ENCODE assay signal across 11 mouse cellular contexts in genomic region chr17:36161129-36162051, GRCm38 (mm10). TPM values are rescaled to one million over a fixed set of nuclear protein-coding genes. Genes with fewer than 3 reads are reported as not detected.
DNase-seq lines count a peak whose midpoint lies in the region; ATAC-seq and TF ChIP-seq lines count a peak whose summit lies in the region.
"Had no signal": no experiment of that assay in that cellular context is flagged by ENCODE, and none has a peak within 500 bp of the region (broad histone marks: within the 10 kb centered on the region; RNA-seq: fewer than 3 reads in every experiment).

No protein-coding gene starts in this region.

- H3K27me3 ChIP-seq in lung, embryonic 15.5 days = peaks cover 70% of the 10 kb centered on the region
- peaks cover 93% of the 10 kb centered on the region for H3K27me3 ChIP-seq in liver, embryonic 12.5 days (replicated peaks)
- peaks cover 5% of the 10 kb centered on the region for H3K27me3 ChIP-seq in small intestine, adult 2 months (ENCODE audit: control insufficient read depth, insufficient read depth, low read length)

- peak overlapping the region; percentile 67 for H3K27ac ChIP-seq in lung, embryonic 15.5 days
- no peak overlapping the region for H3K27ac ChIP-seq in liver, embryonic 12.5 days
- H3K27ac ChIP-seq in small intestine, adult 2 months (ENCODE audit: insufficient read depth, low read depth, low read length) = peak overlapping the region; percentile 56; the same call in 1 of the 2 replicates

- ATAC-seq in lung, embryonic 15.5 days (ENCODE audit: borderline replicate concordance, extremely low read depth, low FRiP score, low TSS enrichment) = peak; percentile 55; the same call in 1 of the 2 replicates
- ATAC-seq in granulocyte monocyte progenitor cell, adult 5-6 weeks (replicated peaks; ENCODE audit: poor library complexity, severe bottlenecking) = peak; percentile 72
- ATAC-seq in liver, embryonic 12.5 days = no peak

- TF ChIP-seq POLR2A in small intestine, adult 2 months (IDR thresholded peaks at IDR 0.05; ENCODE audit: low read depth, low read length) = no peak

- H3K4me1 ChIP-seq in lung, embryonic 15.5 days = no peaks in the 10 kb centered on the region
- H3K4me1 ChIP-seq in liver, embryonic 12.5 days = no peaks in the 10 kb centered on the region
- peaks cover 13% of the 10 kb centered on the region for H3K4me1 ChIP-seq in small intestine, adult 2 months (ENCODE audit: control insufficient read depth, insufficient read depth, insufficient read length, low read length)

- H3K9me3 ChIP-seq in lung, embryonic 15.5 days = no peaks in the 10 kb centered on the region
- H3K9me3 ChIP-seq in liver, embryonic 12.5 days (replicated peaks) = no peaks in the 10 kb centered on the region

- no peak for TF ChIP-seq CTCF in small intestine, adult 2 months (IDR thresholded peaks at IDR 0.05; ENCODE audit: extremely low read depth, insufficient read length, insufficient replicate concordance, low read depth, low read length)

- peak overlapping the region; percentile 27 for H3K4me3 ChIP-seq in lung, embryonic 15.5 days
- peak overlapping the region; percentile 12 for H3K4me3 ChIP-seq in liver, embryonic 12.5 days
- peak overlapping the region; percentile 63 for H3K4me3 ChIP-seq in small intestine, adult 2 months (ENCODE audit: low read depth, low read length)

- WGBS in lung, embryonic 15.5 days = 3% methylated on average over 54 of the region's 56 CpGs
- WGBS in liver, embryonic 12.5 days (ENCODE audit: insufficient replicate concordance) = 4% methylated on average over 56 of the region's 56 CpGs
- 6% methylated on average over 56 of the region's 56 CpGs for WGBS in small intestine, adult 2 months

- peak overlapping the region; percentile 59 for H3K4me2 ChIP-seq in lung, embryonic 15.5 days
- peak overlapping the region; percentile 44 for H3K4me2 ChIP-seq in liver, embryonic 12.5 days

- no peak for DNase-seq in lung, postnatal 14 days
- no peak for DNase-seq in spleen, postnatal 10 days (ENCODE audit: low spot score in 2 of 2)
- no peak for DNase-seq in adrenal gland, adult 2 months
- no peak for DNase-seq in layer of hippocampus, adult 9-10 months (ENCODE audit: low spot score)
- DNase-seq: adrenal gland, postnatal 10 days; kidney, adult 18-20 months had no signal

- H3K9ac ChIP-seq in lung, embryonic 15.5 days = peak overlapping the region; percentile 36
- H3K9ac ChIP-seq in liver, embryonic 12.5 days = no peak overlapping the region

- H3K36me3 ChIP-seq in lung, embryonic 15.5 days = no peaks in the 10 kb centered on the region
- H3K36me3 ChIP-seq in liver, embryonic 12.5 days = no peaks in the 10 kb centered on the region
- peaks cover 10% of the 10 kb centered on the region for H3K36me3 ChIP-seq in small intestine, adult 2 months (ENCODE audit: control insufficient read depth, insufficient read depth, low read length)

RNA-seq across cellular contexts. Expression of gene Gm8909, which starts 6.9 kb away (rescaled TPM):
- 35.2 and 39.5 TPM in 2 replicates for polyA plus RNA-seq in lung, embryonic 15.5 days (2015; fragmentation: Nextera tagmentation; extraction: Ambion mirVana)
- not detected in 2 replicates for total RNA-seq in granulocyte monocyte progenitor cell, adult 5-6 weeks (2014; fragmentation: Nextera tagmentation)
- total RNA-seq in granulocyte monocyte progenitor cell, adult 5-6 weeks (2017) = not detected in 2 replicates
- not detected in 2 replicates for polyA plus RNA-seq in liver, embryonic 12.5 days (2016; fragmentation: Nextera tagmentation; extraction: Ambion mirVana)
- polyA plus RNA-seq in small intestine, adult 2 months (2012; rRNA removed) = 118 and 149 TPM in 2 replicates
- total RNA-seq in adrenal gland, adult 2 months (2021) = not detected
- polyA plus RNA-seq in adrenal gland, adult 2 months (2012; rRNA removed) = 0.19 TPM in 1 of 2 replicates, not detected in the other

RNA-seq across cellular contexts. Expression of gene H2-T3, which starts 28.7 kb away (rescaled TPM):
- 0.59 and 0.71 TPM in 2 replicates for polyA plus RNA-seq in lung, embryonic 15.5 days (2015; fragmentation: Nextera tagmentation; extraction: Ambion mirVana)
- not detected in 2 replicates for total RNA-seq in granulocyte monocyte progenitor cell, adult 5-6 weeks (2014; fragmentation: Nextera tagmentation)
- total RNA-seq in granulocyte monocyte progenitor cell, adult 5-6 weeks (2017) = not detected in 2 replicates
- not detected in 2 replicates for polyA plus RNA-seq in liver, embryonic 12.5 days (2016; fragmentation: Nextera tagmentation; extraction: Ambion mirVana)
- polyA plus RNA-seq in small intestine, adult 2 months (2012; rRNA removed) = 68.4 and 126 TPM in 2 replicates
- total RNA-seq in adrenal gland, adult 2 months (2021) = not detected
- polyA plus RNA-seq in adrenal gland, adult 2 months (2012; rRNA removed) = not detected in 2 replicates
- total RNA-seq: adrenal gland, postnatal 10 days had no signal
- polyA plus RNA-seq: testis, adult 2 months had no signal

RNA-seq across cellular contexts. Expression of gene Gm7030, which starts 32.2 kb away (rescaled TPM):
- 0.19 TPM in 1 of 2 replicates, not detected in the other for polyA plus RNA-seq in lung, embryonic 15.5 days (2015; fragmentation: Nextera tagmentation; extraction: Ambion mirVana)
- total RNA-seq in granulocyte monocyte progenitor cell, adult 5-6 weeks (2014; fragmentation: Nextera tagmentation) = not detected in 2 replicates
- not detected in 2 replicates for total RNA-seq in granulocyte monocyte progenitor cell, adult 5-6 weeks (2017)
- polyA plus RNA-seq in liver, embryonic 12.5 days (2016; fragmentation: Nextera tagmentation; extraction: Ambion mirVana) = not detected in 2 replicates
- polyA plus RNA-seq in small intestine, adult 2 months (2012; rRNA removed) = 12.5 and 88.2 TPM in 2 replicates
- not detected for total RNA-seq in adrenal gland, adult 2 months (2021)
- polyA plus RNA-seq in adrenal gland, adult 2 months (2012; rRNA removed) = not detected in 2 replicates
- total RNA-seq: adrenal gland, postnatal 10 days had no signal
- polyA plus RNA-seq: testis, adult 2 months had no signal

RNA-seq across cellular contexts. Expression of gene Gm19684, which starts 39.9 kb away (rescaled TPM):
- polyA plus RNA-seq in lung, embryonic 15.5 days (2015; fragmentation: Nextera tagmentation; extraction: Ambion mirVana) = not detected in 2 replicates
- total RNA-seq in granulocyte monocyte progenitor cell, adult 5-6 weeks (2014; fragmentation: Nextera tagmentation) = 0.58 TPM in 1 of 2 replicates, not detected in the other
- not detected in 2 replicates for total RNA-seq in granulocyte monocyte progenitor cell, adult 5-6 weeks (2017)
- not detected in 2 replicates for polyA plus RNA-seq in liver, embryonic 12.5 days (2016; fragmentation: Nextera tagmentation; extraction: Ambion mirVana)
- polyA plus RNA-seq in small intestine, adult 2 months (2012; rRNA removed) = 0.22 and 0.27 TPM in 2 replicates
- under 1 TPM in 1 of 2 experiments, not detected in 1; 0.41 TPM for total RNA-seq in adrenal gland, adult 2 months (2021)
- 0.33 and 0.36 TPM in 2 replicates for polyA plus RNA-seq in adrenal gland, adult 2 months (2012; rRNA removed)
- total RNA-seq: adrenal gland, postnatal 10 days had no signal
- polyA plus RNA-seq: testis, adult 2 months had no signal

Comparison
In these comparisons a context has a peak if more than half of its experiments do, and no peak if none do; other contexts are left out.
1. H3K4me3 ChIP-seq: peak in every context shown above with its lines; median percentile 63 in small intestine, adult 2 months; 27 in lung, embryonic 15.5 days; 12 in liver, embryonic 12.5 days.
2. RNA of gene Gm8909, which starts 6.9 kb away (polyA plus RNA-seq): 118 to 149 TPM in small intestine, adult 2 months and 35.2 to 39.5 TPM in lung, embryonic 15.5 days; not detected in liver, embryonic 12.5 days and 0.19 TPM in adrenal gland, adult 2 months; every median in the first group is over 10 times any median in the second.
3. RNA of gene H2-T3, which starts 28.7 kb away (polyA plus RNA-seq): 68.4 to 126 TPM in small intestine, adult 2 months; 0.59 to 0.71 TPM in lung, embryonic 15.5 days, not detected in liver, embryonic 12.5 days and not detected in adrenal gland, adult 2 months; every median in the first group is over 10 times any median in the second.
4. RNA of gene Gm7030, which starts 32.2 kb away (polyA plus RNA-seq): 12.5 to 88.2 TPM in small intestine, adult 2 months; 0.19 TPM in lung, embryonic 15.5 days, not detected in liver, embryonic 12.5 days and not detected in adrenal gland, adult 2 months; every median in the first group is over 10 times any median in the second.